Mouse (Mus musculus) stomach, postnatal 0 days (tissue): ENCODE data around the gene Mamstr. TPM values are rescaled to one million over a fixed set of nuclear protein-coding genes. Genes with fewer than 3 reads are reported as not detected.

Source experiments
- ATAC-seq: fragments of 200-750 bp; cut with Nextera tagmentation; 2 replicates; pipeline ENCODE4 v1.8.0; 2017; ENCODE audit not compliant: low FRiP score, low TSS enrichment
- DNase-seq: peaks from one replicate; pipeline ENCODE4 v3.0.0-alpha.2; 2016; ENCODE audit warnings: low spot score
- H3K27ac ChIP-seq: fragments of 300-500 bp; sonication (generic); replicated peaks from 2 replicates; pipeline ENCODE4 v1.5.1; 2014; ENCODE audit warnings: mild to moderate bottlenecking, control low read depth
- H3K27me3 ChIP-seq: fragments of 300-500 bp; sonication (generic); 2 replicates; pipeline ENCODE4 v1.6.1; 2014; ENCODE audit warnings: low read length; ENCODE audit not compliant: control insufficient read depth, insufficient read depth
- H3K36me3 ChIP-seq: fragments of 300-500 bp; sonication (generic); 2 replicates; pipeline ENCODE4 v1.6.1; 2014; ENCODE audit warnings: low read length, mixed read lengths; ENCODE audit not compliant: control insufficient read depth, insufficient read depth
- H3K4me1 ChIP-seq: fragments of 300-500 bp; sonication (generic); replicated peaks from 2 replicates; pipeline ENCODE4 v1.6.1; 2014; ENCODE audit warnings: antibody characterized with exemption; ENCODE audit not compliant: control insufficient read depth, insufficient read depth
- H3K4me2 ChIP-seq: fragments of 300-500 bp; sonication (generic); replicated peaks from 2 replicates; pipeline ENCODE4 v1.6.1; 2014; ENCODE audit warnings: low read depth, mild to moderate bottlenecking, control low read depth, moderate library complexity
- H3K4me3 ChIP-seq: fragments of 300-500 bp; sonication (generic); 2 replicates; pipeline ENCODE4 v1.5.1; 2014; ENCODE audit warnings: low read depth, low read length, control low read depth
- H3K9ac ChIP-seq: fragments of 300-500 bp; sonication (generic); 2 replicates; pipeline ENCODE4 v1.6.1; 2014; ENCODE audit warnings: mild to moderate bottlenecking, low read length, control low read depth, mixed read lengths
- H3K9me3 ChIP-seq: fragments of 300-500 bp; sonication (generic); 2 replicates; pipeline ENCODE4 v1.6.1; 2016; ENCODE audit warnings: low read length; ENCODE audit not compliant: control insufficient read depth
- CTCF ChIP-seq: IDR thresholded peaks from 2 replicates; pipeline ENCODE4 v1.5.1; 2016; ENCODE audit warnings: antibody characterized with exemption, low read depth, mild to moderate bottlenecking, moderate library complexity
- EP300 ChIP-seq: optimal IDR thresholded peaks from 2 replicates; pipeline ENCODE3; 2016; ENCODE audit warnings: antibody characterized with exemption
- WGBS: fragments of 180-500 bp; shearing (Covaris S2); extraction: QIAGEN DNeasy Blood & Tissue Kit; methylation state at CpG from one replicate; pipeline ENCODE4 v1.1.7; 2014; 5-methylcytosine and 5-hydroxymethylcytosine counted together
- polyA plus RNA-seq: library from polyadenylated mRNA; unstranded; fragments of >200 nt; fragmentation: Nextera tagmentation; extraction: Ambion mirVana; gene quantifications from 2 replicates; pipeline ENCODE4 v1.2.1, GENCODE M21; 2015

Gene Mamstr
- polyA plus RNA-seq, 1 experiment from 2014 or later = 4.6 TPM

GRCm38 (mm10) chr7:45597013-45597412, 42.8 kb upstream of the Mamstr start:
- Histone ChIP-seq H3K4me2 (no peak overlapping the region), H3K4me1 (no peaks in the 10 kb centered on the region), H3K9me3 (no peaks in the 10 kb centered on the region), H3K27me3 (no peaks in the 10 kb centered on the region), H3K4me3 (no peak overlapping the region), H3K9ac (no peak overlapping the region), H3K36me3 (no peaks in the 10 kb centered on the region), H3K27ac (no peak overlapping the region)
- TF ChIP-seq EP300 (no peak), CTCF (no peak)
- ATAC-seq (no peak), DNase-seq (no peak)
- 85% methylated on average over 5 of the region's 5 CpGs for WGBS

GRCm38 (mm10) chr7:45597527-45597926, 42.2 kb upstream of the Mamstr start:
- WGBS = 86% methylated on average over 6 of the region's 6 CpGs
- no peak for ATAC-seq
- DNase-seq = no peak

GRCm38 (mm10) chr7:45598960-45599879, 40.6 kb upstream of the Mamstr start:
- Histone ChIP-seq H3K9ac (no peak overlapping the region), H3K4me2 (0 out of 2 replicates have a peak overlapping the region, but pooled peaks have one; percentile 23), H3K36me3 (no peaks in the 10 kb centered on the region), H3K27ac (no peak overlapping the region), H3K27me3 (no peaks in the 10 kb centered on the region), H3K4me3 (no peak overlapping the region), H3K4me1 (no peaks in the 10 kb centered on the region), H3K9me3 (no peaks in the 10 kb centered on the region)
- peak; percentile 65 for ATAC-seq
- TF ChIP-seq EP300 (no peak), CTCF (no peak)
- WGBS = 37% methylated on average over 18 of the region's 18 CpGs
- peak; percentile 53 for DNase-seq

More at GRCm38 (mm10) chr7:45597527-45597926, 42.2 kb upstream of the Mamstr start:
- Histone ChIP-seq H3K27me3 (no peaks in the 10 kb centered on the region), H3K27ac (no peak overlapping the region), H3K9ac (no peak overlapping the region), H3K9me3 (no peaks in the 10 kb centered on the region), H3K4me3 (no peak overlapping the region), H3K4me1 (no peaks in the 10 kb centered on the region), H3K36me3 (no peaks in the 10 kb centered on the region), H3K4me2 (no peak overlapping the region)
- no peak for TF ChIP-seq CTCF
- TF ChIP-seq EP300 = no peak

GRCm38 (mm10) chr7:45605704-45606289, 34.0 kb upstream of the Mamstr start:
- Histone ChIP-seq H3K4me3 (no peak overlapping the region), H3K4me1 (no peaks in the 10 kb centered on the region), H3K4me2 (no peak overlapping the region; the same call in 1 of the 2 replicates), H3K27ac (peak overlapping the region; percentile 81), H3K27me3 (no peaks in the 10 kb centered on the region), H3K9ac (no peak overlapping the region), H3K9me3 (no peaks in the 10 kb centered on the region), H3K36me3 (no peaks in the 10 kb centered on the region)
- DNase-seq (no peak), ATAC-seq (peak; percentile 82)
- 53% methylated on average over 9 of the region's 9 CpGs for WGBS
- no peak for TF ChIP-seq EP300
- no peak for TF ChIP-seq CTCF

GRCm38 (mm10) chr7:45609511-45609910, 30.3 kb upstream of the Mamstr start:
- H3K4me1 ChIP-seq = no peaks in the 10 kb centered on the region
- ATAC-seq (no peak), DNase-seq (no peak)
- H3K4me3 ChIP-seq = no peak overlapping the region
- no peak overlapping the region for H3K4me2 ChIP-seq
- no peaks in the 10 kb centered on the region for H3K9me3 ChIP-seq
- H3K36me3 ChIP-seq = no peaks in the 10 kb centered on the region
- no peak overlapping the region for H3K9ac ChIP-seq
- H3K27ac ChIP-seq = no peak overlapping the region
- no peaks in the 10 kb centered on the region for H3K27me3 ChIP-seq
- WGBS = 48% methylated on average over 1 of the region's 1 CpGs
- TF ChIP-seq CTCF (no peak), EP300 (no peak)
